ENCODE assay signal across 8 mouse cellular contexts in the genomic region with DNA sequence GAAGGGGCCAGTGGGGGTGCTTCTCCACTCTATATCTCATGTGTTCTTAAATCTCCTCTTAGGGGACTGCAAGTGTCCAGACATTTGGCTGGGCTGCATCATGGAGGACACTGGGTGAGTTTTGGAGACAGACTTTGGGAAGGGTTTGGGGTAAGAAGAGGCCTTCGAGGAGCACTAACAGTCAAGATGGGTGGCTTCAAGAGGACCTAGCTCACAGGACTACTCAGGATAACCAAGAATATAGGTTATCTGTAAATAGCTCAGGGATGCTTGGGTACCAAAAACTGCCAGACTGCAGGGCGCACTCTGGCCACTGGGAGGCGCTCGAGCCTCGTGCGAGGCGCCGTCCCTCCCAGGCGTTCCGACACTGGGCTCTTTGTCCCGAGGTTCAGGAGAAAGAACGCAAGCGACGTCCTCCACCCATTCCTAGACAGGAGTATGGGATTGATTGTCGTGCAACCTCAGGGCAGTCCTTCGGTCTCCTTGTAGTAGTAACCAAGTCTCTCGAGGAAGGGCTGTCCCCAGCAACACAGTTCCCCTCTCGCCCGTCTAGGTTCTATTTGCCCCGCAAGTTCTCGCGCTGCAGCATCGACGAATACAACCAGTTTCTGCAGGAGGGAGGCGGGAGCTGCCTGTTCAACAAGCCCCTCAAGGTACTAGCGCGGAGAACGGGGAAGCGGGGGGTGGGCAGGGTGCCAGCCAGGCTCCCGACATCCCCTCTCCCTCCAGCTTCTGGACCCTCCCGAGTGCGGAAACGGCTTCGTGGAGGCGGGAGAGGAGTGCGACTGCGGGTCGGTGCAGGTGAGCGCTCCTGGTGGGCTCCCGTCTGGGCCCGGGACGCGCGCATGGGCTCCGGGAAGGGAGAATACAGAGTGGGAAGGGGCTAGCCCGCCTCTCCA. TPM values are rescaled to one million over a fixed set of nuclear protein-coding genes. Genes with fewer than 3 reads are reported as not detected.
DNase-seq lines count a peak whose midpoint lies in the region; ATAC-seq and TF ChIP-seq lines count a peak whose summit lies in the region.

No protein-coding gene starts in this region.

- no peak for TF ChIP-seq CTCF in heart, adult 2 months (IDR thresholded peaks at IDR 0.05)

- no peaks in the 10 kb centered on the region for H3K79me2 ChIP-seq in heart, adult 2 months (replicated peaks; ENCODE audit: control insufficient read depth, insufficient read depth, low read length)

- peak; percentile 33 for ATAC-seq in embryonic facial prominence, embryonic 13.5 days (ENCODE audit: insufficient number of reproducible peaks, insufficient read depth, low FRiP score, low TSS enrichment, low read depth)
- ATAC-seq in limb, embryonic 13.5 days (ENCODE audit: low FRiP score, low read depth) = peak; percentile 46
- ATAC-seq in midbrain, embryonic 16.5 days = peak; percentile 64

- peaks cover 4% of the 10 kb centered on the region; the same call in 1 of the 2 replicates for H3K27me3 ChIP-seq in embryonic facial prominence, embryonic 13.5 days
- H3K27me3 ChIP-seq in heart, adult 2 months (ENCODE audit: control insufficient read depth, insufficient read depth, low read length) = no peaks in the 10 kb centered on the region
- no peaks in the 10 kb centered on the region for H3K27me3 ChIP-seq in limb, embryonic 13.5 days
- no peaks in the 10 kb centered on the region for H3K27me3 ChIP-seq in midbrain, embryonic 16.5 days (ENCODE audit: control insufficient read depth, insufficient read depth, low read depth, low read length)

- peaks cover 50% of the 10 kb centered on the region for H3K4me1 ChIP-seq in embryonic facial prominence, embryonic 13.5 days
- H3K4me1 ChIP-seq in heart, adult 2 months (ENCODE audit: control insufficient read depth, insufficient read depth, low read length) = 0 out of 2 replicates have a peak, but pooled peaks cover 1% of the 10 kb centered on the region
- H3K4me1 ChIP-seq in limb, embryonic 13.5 days = peaks cover 53% of the 10 kb centered on the region
- H3K4me1 ChIP-seq in midbrain, embryonic 16.5 days (ENCODE audit: control insufficient read depth, insufficient read depth, low read length) = peaks cover 38% of the 10 kb centered on the region

- intact Hi-C loops in heart, adult 2 months (cut with DNase I) = loop anchor here (1.0 to 5.0 kb wide), 3 partner anchors 78 to 218 kb away; no protein-coding TSS in a partner anchor

- peak; percentile 66 for DNase-seq in 416B (ENCODE audit: low read depth)
- DNase-seq in adrenal gland, postnatal 4 days (ENCODE audit: low spot score in 2 of 2) = peak; percentile 63 to 72
- peak; percentile 84 to 93 for DNase-seq in heart, adult 2 months
- peak; percentile 63 to 82 for DNase-seq in kidney, adult 8-10 months
- DNase-seq in spleen, postnatal 36 days (ENCODE audit: low spot score in 2 of 2) = peak; percentile 29 to 41

- H3K9me3 ChIP-seq in embryonic facial prominence, embryonic 13.5 days = no peaks in the 10 kb centered on the region
- H3K9me3 ChIP-seq in limb, embryonic 13.5 days = no peaks in the 10 kb centered on the region
- H3K9me3 ChIP-seq in midbrain, embryonic 16.5 days (replicated peaks; ENCODE audit: control insufficient read depth, low read length, poor library complexity, severe bottlenecking) = no peaks in the 10 kb centered on the region

- peak; percentile 92 for TF ChIP-seq EP300 in heart, adult 2 months (IDR thresholded peaks at IDR 0.05; ENCODE audit: insufficient read depth, low read depth, low read length)

- H3K9ac ChIP-seq in embryonic facial prominence, embryonic 13.5 days = peak overlapping the region; percentile 82
- peak overlapping the region; percentile 58 for H3K9ac ChIP-seq in heart, adult 2 months (ENCODE audit: low read depth, low read length)
- peak overlapping the region; percentile 82 for H3K9ac ChIP-seq in limb, embryonic 13.5 days
- peak overlapping the region; percentile 86 for H3K9ac ChIP-seq in midbrain, embryonic 16.5 days (ENCODE audit: low read depth, low read length)

- under 1% methylated on average over 46 of the region's 46 CpGs for WGBS in embryonic facial prominence, embryonic 13.5 days
- under 1% methylated on average over 46 of the region's 46 CpGs for WGBS in heart, adult 2 months
- under 1% methylated on average over 46 of the region's 46 CpGs for WGBS in limb, embryonic 13.5 days
- under 1% methylated on average over 45 of the region's 46 CpGs for WGBS in midbrain, embryonic 16.5 days

- no peak for TF ChIP-seq POLR2A in heart, adult 2 months (IDR thresholded peaks at IDR 0.05; ENCODE audit: insufficient read depth, low read depth, low read length)

- H3K4me2 ChIP-seq in embryonic facial prominence, embryonic 13.5 days = peak overlapping the region; percentile 80
- peak overlapping the region; percentile 89 for H3K4me2 ChIP-seq in limb, embryonic 13.5 days (replicated peaks)
- H3K4me2 ChIP-seq in midbrain, embryonic 16.5 days (ENCODE audit: low read length) = peak overlapping the region; percentile 82

- peak overlapping the region; percentile 97 for H3K27ac ChIP-seq in embryonic facial prominence, embryonic 13.5 days
- peak overlapping the region; percentile 57 for H3K27ac ChIP-seq in heart, adult 2 months
- peak overlapping the region; percentile 96 for H3K27ac ChIP-seq in limb, embryonic 13.5 days
- H3K27ac ChIP-seq in midbrain, embryonic 16.5 days (ENCODE audit: low read length) = peak overlapping the region; percentile 94

- H3K4me3 ChIP-seq in embryonic facial prominence, embryonic 13.5 days = peak overlapping the region; percentile 62
- H3K4me3 ChIP-seq in heart, adult 2 months = peak overlapping the region; percentile 70
- H3K4me3 ChIP-seq in limb, embryonic 13.5 days = peak overlapping the region; percentile 68
- H3K4me3 ChIP-seq in midbrain, embryonic 16.5 days (ENCODE audit: low read depth, low read length) = peak overlapping the region; percentile 54

- peaks cover 14% of the 10 kb centered on the region for H3K36me3 ChIP-seq in embryonic facial prominence, embryonic 13.5 days
- H3K36me3 ChIP-seq in heart, adult 2 months (ENCODE audit: control insufficient read depth, insufficient read depth, low read length) = no peaks in the 10 kb centered on the region
- H3K36me3 ChIP-seq in limb, embryonic 13.5 days = peaks cover 16% of the 10 kb centered on the region
- peaks cover 12% of the 10 kb centered on the region for H3K36me3 ChIP-seq in midbrain, embryonic 16.5 days (ENCODE audit: control insufficient read depth, insufficient read depth, low read length)

RNA-seq across cellular contexts. Expression of a gene that starts 12.7 kb away (rescaled TPM):
- 10 to 100 TPM; 17.4 to 17.6 TPM for total RNA-seq in adrenal gland, postnatal 4 days (2021)
- polyA plus RNA-seq in embryonic facial prominence, embryonic 13.5 days (2015; fragmentation: Nextera tagmentation; extraction: Ambion mirVana) = 13.8 and 14.4 TPM in 2 replicates
- total RNA-seq in heart, adult 2 months (2021) = 1 to 10 TPM; 3.4 to 4.9 TPM
- 10.1 and 12.5 TPM in 2 replicates for polyA plus RNA-seq in heart, adult 2 months (2012; rRNA removed)
- polyA plus RNA-seq in limb, embryonic 13.5 days (2015; fragmentation: Nextera tagmentation; extraction: Ambion mirVana) = 14.7 and 15.8 TPM in 2 replicates
- polyA plus RNA-seq in midbrain, embryonic 16.5 days (2015; fragmentation: Nextera tagmentation; extraction: Ambion mirVana) = 32.2 and 34.9 TPM in 2 replicates

RNA-seq across cellular contexts. Expression of a gene that starts 45.5 kb away (rescaled TPM):
- 10 to 100 TPM; 39.6 to 40.2 TPM for total RNA-seq in adrenal gland, postnatal 4 days (2021)
- 75.7 and 81.9 TPM in 2 replicates for polyA plus RNA-seq in embryonic facial prominence, embryonic 13.5 days (2015; fragmentation: Nextera tagmentation; extraction: Ambion mirVana)
- 10 to 100 TPM; 19.4 to 23.4 TPM for total RNA-seq in heart, adult 2 months (2021)
- polyA plus RNA-seq in heart, adult 2 months (2012; rRNA removed) = 12.9 and 26.4 TPM in 2 replicates
- 75.6 and 78.1 TPM in 2 replicates for polyA plus RNA-seq in limb, embryonic 13.5 days (2015; fragmentation: Nextera tagmentation; extraction: Ambion mirVana)
- polyA plus RNA-seq in midbrain, embryonic 16.5 days (2015; fragmentation: Nextera tagmentation; extraction: Ambion mirVana) = 25.8 and 28.2 TPM in 2 replicates

Comparison
In these comparisons a context has a peak if more than half of its experiments do, and no peak if none do; other contexts are left out.
1. Peak in every context shown above with its lines: DNase-seq, ATAC-seq, H3K4me3 ChIP-seq and H3K27ac ChIP-seq.
2. DNase-seq: peak in every context shown above with its lines; median percentile 88 in heart, adult 2 months; 72 in kidney, adult 8-10 months; 68 in adrenal gland, postnatal 4 days; 66 in 416B; 35 in spleen, postnatal 36 days.